Mouse (Mus musculus) lung, postnatal 25 days (tissue): ENCODE measurements around the gene Tor2a.

ENCODE experiments used
- DNase-seq: peaks from one replicate; pipeline ENCODE4 v3.0.0; 2022; ENCODE audit warnings: low spot score

Tor2a gene

DNA sequence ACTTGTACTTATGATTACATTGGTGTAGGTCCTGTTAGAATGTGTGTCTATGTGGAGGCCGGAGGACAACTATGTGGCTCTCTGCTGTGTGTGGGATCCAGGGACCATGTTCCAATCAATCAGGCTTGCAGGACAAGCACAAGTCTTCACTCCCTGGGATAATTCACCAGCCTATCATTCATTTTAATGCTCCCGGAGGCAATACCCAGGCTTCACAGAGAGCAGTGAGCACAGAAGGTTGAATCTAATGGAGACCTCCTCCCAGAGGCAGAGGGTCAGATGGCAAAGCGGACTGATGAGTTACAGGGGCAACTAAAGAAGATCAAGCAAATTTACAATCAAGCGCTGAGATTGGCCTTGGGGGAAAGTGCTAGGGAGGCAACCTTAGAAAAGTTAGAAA is 27.5 kb upstream of the Tor2a start:
- no peak for DNase-seq

DNA sequence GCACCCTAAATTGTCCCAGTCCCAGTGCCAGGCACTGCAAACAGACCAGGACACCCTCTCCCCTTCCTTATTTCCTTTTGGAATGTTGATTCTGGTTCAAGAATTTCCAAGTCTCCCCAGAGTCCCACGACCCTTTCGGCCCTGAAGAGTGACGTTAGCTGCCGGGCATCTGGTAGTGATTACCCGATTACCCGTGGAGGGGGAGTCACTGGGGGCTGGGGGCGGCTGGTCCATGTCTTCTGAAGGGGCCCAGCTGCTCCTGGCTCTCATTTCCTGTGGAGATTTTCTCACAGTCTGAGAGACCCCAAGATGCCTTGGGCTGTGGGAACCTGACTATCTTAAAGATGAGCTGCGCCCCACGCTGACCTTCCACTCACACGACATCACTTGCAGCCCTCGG is 26.2 kb upstream of the Tor2a start:
- DNase-seq = no peak

DNA sequence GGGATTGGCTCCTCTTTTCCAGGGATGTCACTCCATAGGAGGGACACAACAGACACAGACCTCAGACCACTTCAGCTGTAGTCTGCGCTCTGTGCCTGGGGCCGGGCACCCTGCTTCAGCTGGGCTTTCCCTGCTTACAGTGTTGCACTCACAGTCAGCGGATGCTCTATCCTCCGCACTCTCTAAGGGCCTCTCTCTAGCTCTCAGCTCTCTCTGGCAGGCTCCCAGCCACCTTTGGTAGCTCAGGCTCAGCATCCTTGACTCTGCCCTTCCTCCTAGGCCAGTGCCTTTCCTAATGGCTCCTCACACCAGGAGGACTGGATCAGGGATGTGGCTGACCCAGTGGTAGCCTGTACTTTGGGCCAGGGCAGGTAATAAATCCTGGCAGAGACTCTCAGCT is 25.1 kb upstream of the Tor2a start:
- DNase-seq = no peak

DNA sequence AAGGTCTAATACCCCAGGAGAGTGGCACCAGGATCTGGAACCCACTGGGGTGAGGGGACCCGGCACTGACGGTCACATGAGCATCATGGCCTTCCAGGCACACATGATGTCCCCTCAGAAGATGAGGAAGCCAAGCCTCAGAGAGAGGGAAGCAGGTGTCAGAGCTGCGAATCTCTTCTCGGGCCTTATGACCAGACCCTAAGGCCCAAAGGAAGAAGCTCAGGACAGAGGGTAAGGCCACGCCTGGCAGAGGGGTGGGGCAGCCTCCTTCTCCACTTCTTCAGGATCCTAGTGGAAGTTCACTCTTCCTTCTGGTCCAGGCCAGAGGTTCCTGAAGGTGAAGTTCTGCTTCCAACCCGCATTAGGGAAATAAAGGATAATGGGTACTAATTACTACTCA is 24.3 kb upstream of the Tor2a start:
- no peak for DNase-seq

DNA sequence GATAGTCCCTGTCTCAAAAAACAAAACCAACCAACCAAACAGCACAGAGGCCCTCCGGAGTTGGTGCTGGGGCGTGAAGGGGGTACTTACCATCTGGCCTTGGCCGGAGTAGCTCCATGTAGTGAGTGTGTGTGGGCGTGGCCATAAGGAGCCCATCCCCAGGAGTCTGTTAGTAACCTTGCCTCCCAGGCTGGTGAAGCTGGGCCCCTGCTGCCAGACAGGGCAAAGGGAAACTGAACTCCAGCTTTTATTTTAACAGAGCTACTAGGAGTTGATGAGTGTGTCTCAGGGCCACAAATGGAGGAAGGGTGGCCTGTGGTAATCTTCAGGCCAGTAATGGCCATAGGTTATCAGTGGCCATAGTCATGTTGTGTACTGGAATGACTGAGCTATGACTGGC is 22.6 kb upstream of the Tor2a start:
- DNase-seq = peak; percentile 44

DNA sequence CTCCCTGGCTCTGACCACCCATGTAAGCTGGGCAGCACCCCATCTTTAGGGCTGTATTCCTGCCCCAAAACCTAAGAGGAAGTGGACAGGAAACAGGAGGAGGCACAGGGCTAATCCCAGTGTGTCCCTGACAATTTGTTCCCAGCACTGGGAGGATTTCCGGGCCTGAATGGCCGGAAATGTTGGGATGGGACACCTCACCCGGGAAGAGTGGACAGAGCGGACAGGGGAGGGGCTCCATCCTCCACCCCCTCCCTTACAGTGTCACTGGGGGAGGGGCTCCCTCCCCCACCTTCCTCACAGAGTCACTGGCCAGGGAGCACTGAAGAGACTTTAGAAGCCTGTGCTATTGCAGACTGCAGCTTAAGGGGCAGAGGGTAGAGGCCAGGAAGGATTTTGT is 22.1 kb upstream of the Tor2a start:
- DNase-seq = peak; percentile 89

DNA sequence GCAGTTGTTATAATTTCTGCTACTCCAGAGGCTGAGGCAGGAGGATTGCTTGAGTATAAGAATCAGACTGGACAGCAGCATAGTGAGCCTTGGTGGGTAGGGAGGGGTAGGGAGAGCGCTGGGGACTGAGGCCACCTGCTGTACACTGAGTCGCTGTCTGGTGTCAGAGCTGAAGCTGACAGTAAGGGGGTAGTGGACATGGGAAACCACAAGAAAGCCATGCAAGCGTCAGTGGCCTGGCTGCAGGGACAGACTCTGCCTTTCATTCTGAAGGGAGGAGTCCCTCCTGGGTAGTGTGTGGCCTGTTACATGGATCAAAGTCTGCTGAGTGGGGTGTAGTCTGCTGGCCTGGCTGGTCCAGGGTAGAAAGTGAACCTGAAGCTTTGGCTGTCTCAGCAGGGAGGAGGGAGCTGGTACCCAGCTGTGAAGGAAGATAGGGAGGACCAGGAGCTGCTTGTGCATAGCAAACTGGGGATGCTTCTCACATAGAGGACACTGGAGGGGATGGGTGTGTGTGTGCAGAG is 20.7 kb upstream of the Tor2a start:
- no peak for DNase-seq

DNA sequence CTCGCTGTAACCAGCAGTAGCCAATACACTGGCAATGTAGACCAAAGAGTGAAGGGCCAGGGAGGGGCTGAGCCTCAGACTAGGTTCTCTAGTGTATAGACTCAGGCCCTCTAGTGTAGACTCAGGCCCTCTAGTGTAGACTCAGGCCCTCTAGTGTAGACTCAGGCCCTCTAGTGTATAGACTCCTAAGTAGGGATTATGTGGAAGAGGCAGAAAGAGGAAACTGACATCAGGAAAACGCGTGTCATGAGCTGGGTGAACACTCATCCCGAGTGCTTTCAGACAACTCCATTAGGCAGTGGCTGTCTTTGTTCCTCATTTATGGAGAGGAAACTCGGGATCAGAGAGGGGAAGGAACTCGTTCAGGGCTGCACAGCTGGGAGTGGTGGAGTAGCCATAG is 20.0 kb upstream of the Tor2a start:
- no peak for DNase-seq

DNA sequence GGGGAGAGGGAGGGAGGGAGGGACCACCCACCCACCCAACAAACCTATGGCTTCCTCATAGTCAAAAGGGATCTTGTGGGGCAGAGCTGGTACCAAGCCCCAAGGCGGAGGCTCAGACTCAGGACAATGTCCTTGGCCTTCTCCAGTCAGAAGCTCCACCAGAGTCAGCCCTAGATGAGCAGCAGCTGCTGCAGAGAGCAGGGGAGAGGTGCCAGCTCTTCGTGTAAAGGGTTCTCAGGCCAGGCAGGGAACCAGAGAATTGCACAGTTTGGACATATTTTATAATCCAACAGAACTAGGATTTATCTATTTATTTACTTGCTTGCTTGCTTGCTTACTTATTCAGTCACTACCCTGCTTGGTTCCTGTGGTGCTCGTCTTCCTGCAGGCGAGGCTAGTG is 17.7 kb upstream of the Tor2a start:
- no peak for DNase-seq

DNA sequence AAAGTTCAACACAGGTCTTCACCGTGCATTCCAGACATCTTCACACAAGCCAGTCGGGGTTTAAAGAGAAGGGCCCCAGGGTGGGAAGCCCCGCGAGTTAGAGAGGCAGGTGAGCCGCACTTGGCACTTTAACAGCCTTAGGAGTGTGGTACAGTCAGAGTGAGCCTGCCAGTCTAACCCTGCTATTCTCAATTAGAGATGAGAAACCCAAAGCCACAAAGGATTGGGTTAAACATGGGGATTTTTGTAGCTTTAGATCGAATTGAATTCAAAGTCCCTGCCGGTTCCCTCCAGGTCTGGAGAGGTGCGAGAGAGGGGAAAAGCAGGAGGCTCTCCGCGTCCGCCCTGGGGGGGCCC is 16.1 kb upstream of the Tor2a start, which contains the start of gene 6330409D20Rik:
6330409D20Rik (minus strand) TSS at position 101 of the 357 bp plus-strand sequence.
- DNase-seq = no peak

DNA sequence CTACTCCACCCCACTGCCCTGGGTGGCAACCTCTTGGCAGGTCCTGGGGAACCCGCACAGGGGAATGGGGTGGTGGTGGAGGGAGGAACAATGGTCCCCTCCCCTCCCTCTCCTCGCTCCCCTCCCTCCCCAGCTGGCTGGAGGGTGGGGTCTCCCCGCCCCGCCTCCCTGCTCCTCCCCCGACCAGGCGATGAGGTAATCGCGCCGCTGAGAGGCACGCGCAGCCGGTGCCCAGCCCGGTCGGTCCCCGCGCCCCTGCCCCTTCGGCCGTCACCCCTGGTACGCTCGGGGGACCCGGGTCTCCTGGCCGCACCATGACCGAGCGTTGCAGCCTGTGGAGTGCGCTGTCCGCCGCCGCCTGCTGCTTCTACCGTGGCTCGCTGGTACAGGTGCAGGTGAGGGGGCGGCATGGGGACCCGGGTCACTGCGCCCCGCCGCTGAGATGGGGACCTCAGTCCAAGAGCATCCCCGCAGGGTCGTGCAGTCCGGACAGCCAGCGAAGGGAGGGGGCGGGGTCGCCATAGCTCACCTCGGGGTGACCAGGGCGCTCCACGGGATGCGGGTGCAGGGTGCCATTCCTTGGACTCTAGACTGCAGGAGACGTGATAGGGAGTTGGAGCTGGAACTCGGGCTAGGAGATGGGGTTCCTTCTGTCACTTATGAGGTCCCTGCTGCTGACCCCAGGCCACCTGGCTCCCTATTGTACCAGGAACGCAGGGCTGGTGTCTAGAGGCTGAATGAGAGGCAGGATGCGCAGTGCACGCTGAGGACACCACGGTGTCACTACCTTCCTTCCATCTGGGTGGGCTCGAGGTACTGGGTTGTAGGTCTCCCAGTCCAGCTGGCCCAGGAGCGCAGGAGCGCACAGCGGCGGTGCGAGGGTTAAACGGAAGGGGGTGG is 15.5 kb upstream of the Tor2a start:
- peak; percentile 57 for DNase-seq

DNA sequence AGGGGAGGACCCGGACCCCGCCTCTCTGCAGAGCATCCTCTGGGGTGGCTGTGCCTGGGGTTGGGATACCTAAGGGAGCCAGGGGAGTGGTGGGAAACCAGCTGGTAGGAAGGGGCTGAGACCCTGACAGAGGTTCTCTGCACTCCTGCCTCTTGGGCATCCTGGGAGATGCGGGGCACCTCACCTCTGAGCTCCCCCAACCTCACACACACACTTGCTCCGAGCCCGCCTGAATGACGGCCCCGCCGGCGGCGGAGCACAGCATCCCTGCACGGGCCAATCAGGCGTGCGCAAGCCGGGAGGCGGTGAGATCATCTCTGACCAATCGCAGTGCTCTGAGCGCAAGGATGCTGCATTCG is 14.9 kb upstream of the Tor2a start:
- no peak for DNase-seq

DNA sequence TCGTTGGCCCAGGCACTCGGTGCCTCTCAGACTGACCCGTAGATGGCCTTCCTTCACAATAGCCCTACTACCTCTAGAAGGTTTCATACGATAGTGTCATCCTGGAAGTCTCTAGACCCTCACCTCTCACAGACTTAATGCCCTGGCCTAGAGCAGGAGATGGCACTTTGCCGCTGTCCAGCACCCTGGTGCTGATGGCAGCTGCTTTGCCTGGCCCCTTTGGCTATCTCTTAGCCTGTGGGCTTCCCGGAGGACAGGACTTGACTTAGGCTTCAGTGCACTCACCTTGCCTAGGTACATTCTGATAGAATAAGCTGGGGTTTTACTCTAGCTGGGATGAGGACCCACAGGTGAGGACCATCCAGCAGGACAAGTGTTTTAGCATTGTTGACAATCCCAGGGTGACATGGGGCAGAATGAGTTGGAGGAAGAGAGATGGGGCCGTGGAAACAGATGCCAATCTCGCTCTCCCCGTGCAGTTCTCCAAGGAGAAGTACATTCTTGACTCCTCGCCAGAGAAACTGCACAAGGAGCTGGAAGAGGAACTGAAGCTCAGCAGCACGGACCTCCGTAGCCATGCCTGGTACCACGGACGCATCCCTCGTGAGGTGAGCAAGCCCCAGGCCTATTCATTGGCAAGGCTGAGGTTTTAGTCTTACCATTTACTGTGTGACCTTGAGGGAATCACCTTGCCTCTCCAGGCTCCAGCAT is 12.6 kb upstream of the Tor2a start:
- no peak for DNase-seq

DNA sequence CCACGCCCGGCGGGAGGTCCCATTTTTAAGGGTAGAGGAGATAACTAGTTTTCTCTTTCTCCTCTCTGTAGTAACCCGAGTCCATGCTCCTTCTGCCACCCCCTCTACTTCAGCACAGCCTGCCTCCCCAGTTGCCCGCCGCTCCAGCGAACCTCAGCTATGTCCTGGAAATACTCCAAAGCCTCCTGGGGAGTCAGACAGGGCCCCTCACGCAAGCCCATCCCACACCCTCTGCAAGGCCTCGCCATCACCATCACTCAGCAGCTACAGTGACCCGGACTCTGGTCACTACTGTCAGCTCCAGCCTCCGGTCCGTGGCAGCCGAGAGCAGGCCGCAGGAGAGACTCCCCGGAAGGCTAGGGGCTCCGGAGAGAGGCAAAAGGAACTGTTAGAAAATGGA is 8.0 kb upstream of the Tor2a start:
- DNase-seq = no peak

DNA sequence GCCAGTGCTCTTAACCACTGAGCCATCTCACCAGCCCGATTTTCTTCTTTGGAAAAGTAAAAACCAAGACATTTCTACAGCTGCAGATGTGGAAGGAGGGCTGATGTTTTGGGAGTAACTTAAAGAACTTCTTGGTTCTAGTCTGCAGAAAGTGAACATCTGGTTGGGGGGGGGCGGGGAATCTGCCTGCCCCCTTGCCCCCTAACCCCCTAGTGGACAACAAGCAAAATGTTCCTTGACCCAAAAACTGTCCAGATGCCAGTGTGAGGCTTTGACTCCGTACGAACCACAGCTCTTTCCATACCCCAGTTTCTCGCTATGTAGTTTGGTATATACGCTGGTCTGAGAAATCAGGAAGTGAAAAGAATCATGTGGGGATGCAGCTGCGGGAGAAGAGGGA is 6.8 kb upstream of the Tor2a start:
- no peak for DNase-seq

DNA sequence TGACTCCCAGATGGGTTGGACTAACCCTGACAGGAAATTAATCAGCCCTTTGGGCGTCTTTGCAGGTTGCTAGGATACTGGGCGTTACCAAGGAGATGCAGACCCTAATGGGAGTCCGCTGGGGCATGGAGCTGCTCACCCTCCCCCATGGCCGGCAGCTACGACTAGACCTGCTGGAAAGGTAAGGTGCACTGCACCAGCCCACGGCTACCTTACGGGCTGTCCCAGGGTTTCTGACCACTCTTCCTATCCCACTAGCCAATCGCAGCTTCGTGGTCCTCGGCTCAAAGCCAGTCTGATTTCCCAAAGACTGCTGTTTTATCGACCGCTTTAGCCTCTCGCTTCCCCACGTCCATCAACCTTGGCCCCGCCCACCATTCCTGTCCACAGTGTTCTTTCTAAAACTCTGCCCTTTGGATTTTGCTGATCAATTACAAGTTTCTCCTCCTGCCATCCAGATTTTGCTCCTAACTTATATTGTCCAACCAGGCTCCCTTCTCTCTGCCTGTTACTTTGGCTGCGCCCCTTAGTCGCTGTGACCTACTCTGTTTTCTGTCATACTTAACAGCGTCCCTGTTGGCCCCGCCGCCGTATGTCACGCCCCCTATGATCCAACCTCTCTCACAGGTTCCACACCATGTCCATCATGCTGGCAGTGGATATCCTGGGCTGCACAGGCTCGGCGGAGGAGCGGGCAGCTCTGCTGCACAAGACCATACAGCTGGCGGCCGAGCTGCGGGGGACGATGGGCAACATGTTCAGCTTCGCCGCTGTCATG is 6.0 kb upstream of the Tor2a start:
- DNase-seq = peak; percentile 79

DNA sequence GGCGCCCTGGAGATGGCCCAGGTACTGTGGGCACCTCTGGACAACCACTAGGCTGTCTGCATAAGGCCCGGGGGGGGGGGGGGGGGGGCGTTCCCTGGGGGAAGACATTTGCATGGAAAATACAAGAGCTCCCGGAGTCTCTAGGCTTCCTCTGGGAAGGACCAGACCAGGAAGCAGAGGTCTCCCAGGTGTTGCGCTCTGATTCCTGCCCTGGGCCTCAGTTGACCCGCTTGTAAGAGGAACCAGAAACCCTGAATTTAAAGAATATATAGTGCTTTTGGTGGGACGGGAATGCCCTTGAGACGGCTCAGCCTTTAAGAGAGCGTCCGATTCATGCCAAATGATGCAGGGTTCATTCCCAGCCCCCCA is 5.4 kb upstream of the Tor2a start:
- DNase-seq = no peak

DNA sequence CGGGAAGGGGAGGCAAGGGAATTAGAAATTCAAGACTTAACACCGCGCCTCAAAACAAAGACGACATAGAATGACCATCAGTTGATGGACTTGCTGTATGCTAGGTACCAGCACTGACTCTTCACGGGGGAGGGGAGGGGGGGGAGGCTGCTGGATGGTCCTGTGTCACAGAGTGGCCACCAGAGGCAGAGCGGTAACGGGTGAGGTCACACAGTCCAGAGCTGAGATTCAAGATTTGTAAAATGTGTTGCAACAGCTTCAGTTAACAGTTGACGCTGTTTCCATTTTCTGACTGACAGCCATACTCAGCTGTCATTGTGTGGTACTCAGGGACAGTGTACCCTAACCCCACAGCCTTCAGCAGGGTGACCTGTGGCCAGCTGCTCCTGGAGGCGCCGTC is 4.9 kb upstream of the Tor2a start:
- DNase-seq = no peak

DNA sequence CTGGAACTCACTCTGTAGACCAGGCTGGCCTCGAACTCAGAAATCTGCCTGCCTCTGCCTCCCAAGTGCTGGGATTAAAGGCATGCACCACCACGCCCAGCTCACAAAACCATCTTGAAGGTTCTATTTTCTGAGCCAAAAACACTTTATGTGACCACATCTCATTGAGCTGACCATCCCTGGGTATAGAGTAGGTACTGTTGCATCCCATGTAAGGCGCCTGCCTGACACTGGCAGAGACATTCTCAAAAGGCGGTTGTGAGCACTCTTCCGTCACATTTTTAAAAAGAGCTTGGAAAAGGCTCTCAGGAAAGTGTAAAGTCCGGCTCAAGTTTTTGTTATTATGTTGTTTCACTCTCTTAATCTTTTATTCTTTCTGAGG is 369 bp upstream of the Tor2a start:
- DNase-seq = no peak

DNA sequence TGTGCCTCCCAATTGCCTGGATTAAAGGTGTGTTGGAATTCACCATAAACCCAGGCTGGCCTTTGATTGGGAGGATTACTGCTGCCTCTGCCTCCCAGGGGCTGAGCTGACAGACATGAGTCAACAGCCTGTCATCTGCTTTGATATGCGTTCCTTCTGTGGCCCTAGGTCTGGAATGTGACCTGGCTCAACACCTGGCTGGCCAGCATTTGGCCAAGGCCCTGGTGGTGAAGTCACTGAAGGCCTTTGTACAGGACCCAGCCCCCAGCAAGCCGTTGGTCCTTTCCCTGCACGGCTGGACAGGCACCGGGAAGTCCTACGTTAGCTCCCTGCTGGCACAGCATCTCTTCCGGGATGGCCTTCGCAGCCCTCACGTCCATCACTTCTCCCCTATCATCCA is 1.5 kb downstream of the Tor2a start:
- no peak for DNase-seq

DNA sequence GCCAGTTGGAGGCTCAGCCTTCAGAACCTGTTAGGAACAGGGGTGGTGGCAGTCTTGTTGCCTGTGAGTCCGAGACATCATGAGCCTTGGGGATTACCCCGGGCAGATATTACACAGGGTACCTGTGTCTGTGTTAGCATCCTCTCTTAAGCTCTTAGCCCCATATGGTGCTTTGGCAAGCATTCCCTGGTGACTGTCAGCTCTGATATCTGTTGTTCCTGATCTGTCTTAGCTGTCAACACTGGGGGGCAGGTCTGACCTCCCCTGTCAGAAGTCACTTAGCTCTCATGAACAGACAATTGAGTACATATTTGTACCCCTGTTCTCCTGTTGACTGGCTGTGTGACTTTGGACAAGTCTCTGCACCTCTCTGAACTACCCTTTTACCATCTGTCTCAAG is 2.0 kb downstream of the Tor2a start:
- DNase-seq = no peak

DNA sequence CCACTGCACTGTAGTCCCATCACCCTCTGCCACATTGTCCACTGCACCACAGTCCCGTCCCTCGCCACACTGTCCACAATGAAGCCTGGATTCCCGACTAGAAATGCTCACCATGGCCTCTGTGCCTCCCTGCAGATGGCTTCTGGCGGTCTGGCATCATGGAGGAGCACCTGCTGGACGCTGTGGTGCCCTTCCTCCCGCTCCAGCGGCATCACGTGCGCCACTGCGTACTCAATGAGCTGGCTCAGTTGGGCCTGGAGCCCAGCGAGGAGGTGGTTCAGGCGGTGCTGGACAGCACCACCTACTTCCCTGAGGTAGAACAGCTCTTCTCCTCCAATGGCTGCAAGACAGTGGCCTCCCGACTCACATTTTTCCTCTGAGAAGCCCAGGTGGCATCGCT is 4.3 kb downstream of the Tor2a start:
- DNase-seq = no peak

DNA sequence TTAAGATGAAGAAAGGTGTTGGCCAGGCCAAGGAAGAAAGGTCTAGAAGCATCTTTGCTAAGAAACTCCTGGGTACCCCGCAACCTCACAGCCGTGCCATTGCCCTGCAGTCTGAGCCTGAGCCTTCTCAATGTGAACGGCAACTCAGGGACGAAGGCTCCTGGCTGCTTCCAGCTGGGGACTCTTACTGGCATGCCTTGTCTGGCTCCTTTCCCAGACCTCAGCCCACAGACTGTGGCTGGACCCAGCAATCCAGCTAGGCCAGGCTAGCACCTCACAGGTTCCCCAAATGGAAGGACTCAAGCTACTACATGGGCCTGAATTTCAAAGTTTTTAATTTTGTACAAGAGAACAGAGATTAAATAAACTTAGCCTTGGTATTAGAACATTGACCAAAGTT is 4.8 kb downstream of the Tor2a start:
- no peak for DNase-seq
